Mouse (Mus musculus) thymus, adult 2 months (tissue): ENCODE data around the gene Gpx6. TPM values are rescaled to one million over a fixed set of nuclear protein-coding genes. Genes with fewer than 3 reads are reported as not detected.

ENCODE experiments used
- DNase-seq: peaks from one replicate; pipeline ENCODE4 v3.0.0; 2021
- H3K27ac ChIP-seq: fragments of 200-500 bp; 2 replicates; pipeline ENCODE4 v1.5.1; 2012; ENCODE audit warnings: low read length, control low read depth; ENCODE audit not compliant: control insufficient read depth, insufficient read depth
- H3K27me3 ChIP-seq: fragments of 200-500 bp; 2 replicates; pipeline ENCODE4 v1.6.1; 2012; ENCODE audit warnings: mild to moderate bottlenecking, low read length, moderate library complexity, mixed read lengths; ENCODE audit not compliant: control insufficient read depth, insufficient read depth
- H3K36me3 ChIP-seq: fragments of 200-500 bp; 2 replicates; pipeline ENCODE4 v1.6.1; 2012; ENCODE audit warnings: mild to moderate bottlenecking, low read length, moderate library complexity; ENCODE audit not compliant: control insufficient read depth, insufficient read depth
- H3K4me1 ChIP-seq: fragments of 200-500 bp; replicated peaks from 2 replicates; pipeline ENCODE4 v1.6.1; 2012; ENCODE audit warnings: low read length; ENCODE audit not compliant: control insufficient read depth, insufficient read depth
- H3K4me3 ChIP-seq: fragments of 200-500 bp; 2 replicates; pipeline ENCODE4 v1.5.1; 2012; ENCODE audit warnings: mild to moderate bottlenecking, low read length, control low read depth, moderate library complexity; ENCODE audit not compliant: control insufficient read depth, insufficient read depth
- CTCF ChIP-seq: fragments of 200-500 bp; IDR thresholded peaks from 2 replicates; pipeline ENCODE4 v1.5.1; 2012; ENCODE audit warnings: mild to moderate bottlenecking, control low read depth, low read length, moderate library complexity, borderline replicate concordance; ENCODE audit not compliant: control insufficient read depth, poor library complexity, insufficient read depth; ENCODE audit errors: extremely low read depth
- POLR2A ChIP-seq: fragments of 200-500 bp; IDR thresholded peaks from 2 replicates; pipeline ENCODE4 v1.6.1; 2012; ENCODE audit warnings: mild to moderate bottlenecking, low read length, control low read depth, moderate library complexity; ENCODE audit not compliant: control insufficient read depth, poor library complexity, insufficient read depth; ENCODE audit errors: extremely low read depth
- WGBS: fragments of 180-500 bp; shearing (Covaris S2); methylation state at CpG from one replicate; pipeline ENCODE4 v1.1.7; 2018; 5-methylcytosine and 5-hydroxymethylcytosine counted together
- polyA plus RNA-seq: library from polyadenylated mRNA; depleted of rRNA; stranded (reverse); fragments of >200 nt; gene quantifications from 2 replicates; pipeline ENCODE4 v1.2.3, GENCODE M21; 2012; rRNA removed

The Gpx6 gene
- polyA plus RNA-seq, result 0.36 and 0.38 TPM in 2 replicates

DNA sequence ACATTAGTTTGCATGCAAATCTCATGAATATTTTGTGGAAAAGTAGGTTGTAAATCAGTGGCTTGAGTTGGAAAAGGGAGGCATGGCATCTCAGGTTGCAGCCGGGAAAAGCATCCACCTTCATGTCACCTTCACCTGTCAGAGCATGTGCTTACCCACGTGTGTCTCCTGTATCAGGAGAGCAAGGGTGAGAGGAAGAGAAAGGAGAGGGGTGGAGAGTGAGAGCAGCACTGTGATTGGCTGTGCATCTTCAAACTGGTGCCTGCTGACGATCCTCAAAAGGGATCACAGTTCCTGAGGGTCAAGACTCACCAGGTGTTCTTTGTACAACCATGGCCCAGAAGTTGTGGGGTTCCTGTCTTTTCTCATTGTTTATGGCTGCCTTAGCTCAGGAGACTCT is at the start of gene Gpx6:
Gpx6 (plus strand) TSS at position 200 of the 400 bp plus-strand sequence.
- Histone ChIP-seq H3K27ac (no peak within 1 kb of the TSS), H3K4me3 (no peak within 1 kb of the TSS), H3K36me3 (no peaks in the 10 kb centered on the region), H3K27me3 (no peaks in the 10 kb centered on the region), H3K4me1 (no peaks in the 10 kb centered on the region)
- TF ChIP-seq POLR2A, result no peak
- no peak for TF ChIP-seq CTCF
- 55% methylated on average over 3 of the region's 3 CpGs for WGBS
- no peak for DNase-seq

GRCm38 (mm10) chr13:21262787-21263461 is 49.0 kb upstream of the Gpx6 start:
- DNase-seq, result no peak
- Histone ChIP-seq H3K36me3 (no peaks in the 10 kb centered on the region), H3K27ac (no peak overlapping the region), H3K4me3 (no peak overlapping the region), H3K4me1 (no peaks in the 10 kb centered on the region), H3K27me3 (peaks cover 6% of the 10 kb centered on the region; the same call in 1 of the 2 replicates)
- no peak for TF ChIP-seq CTCF
- no peak for TF ChIP-seq POLR2A
- 53% methylated on average over 4 of the region's 4 CpGs for WGBS

DNA sequence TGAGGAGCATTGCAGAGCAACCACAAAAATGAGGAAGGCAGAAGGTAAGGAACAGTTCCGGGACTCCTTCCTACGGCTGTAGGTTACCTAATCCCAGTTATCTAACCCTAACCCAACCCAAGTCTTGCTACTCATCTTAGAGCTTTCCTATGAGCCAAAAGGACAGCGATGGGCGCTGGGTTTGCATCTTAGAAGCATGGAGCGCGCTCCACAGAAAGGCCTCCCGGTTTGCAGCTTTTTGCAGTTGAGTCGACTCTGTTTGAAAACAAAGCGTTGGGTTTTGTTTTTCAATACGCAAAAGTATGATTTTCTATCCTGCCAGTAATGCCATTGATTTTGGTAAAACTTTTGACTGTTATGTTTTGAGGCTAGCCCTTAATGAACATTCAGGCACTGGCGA is 48.0 kb upstream of the Gpx6 start:
- DNase-seq, result no peak
- no peaks in the 10 kb centered on the region for H3K36me3 ChIP-seq
- WGBS, result 11% methylated on average over 11 of the region's 11 CpGs
- TF ChIP-seq CTCF (no peak), POLR2A (no peak)
- H3K4me1 ChIP-seq, result no peaks in the 10 kb centered on the region
- no peak overlapping the region for H3K27ac ChIP-seq
- no peak overlapping the region for H3K4me3 ChIP-seq
- H3K27me3 ChIP-seq, result peaks cover 2% of the 10 kb centered on the region; the same call in 1 of the 2 replicates

DNA sequence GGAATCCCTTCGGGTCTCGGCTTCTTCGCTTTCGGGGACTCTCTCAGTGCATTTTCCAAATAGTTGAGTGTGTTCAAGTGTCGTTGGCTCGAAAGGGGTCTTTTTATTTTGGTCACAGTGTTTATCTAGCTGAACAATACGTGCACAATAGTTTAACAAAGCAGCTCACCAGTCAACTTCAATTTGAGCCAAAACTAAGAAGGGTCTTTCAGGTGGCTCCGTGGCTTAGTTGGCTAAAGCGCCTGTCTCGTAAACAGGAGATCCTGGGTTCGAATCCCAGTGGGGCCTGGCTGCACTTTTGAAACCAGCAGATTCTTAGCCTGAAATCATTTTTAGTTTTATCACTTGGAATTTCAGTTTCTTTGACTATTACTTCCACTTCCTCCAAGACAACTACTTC is 47.6 kb upstream of the Gpx6 start:
- DNase-seq, result no peak

DNA sequence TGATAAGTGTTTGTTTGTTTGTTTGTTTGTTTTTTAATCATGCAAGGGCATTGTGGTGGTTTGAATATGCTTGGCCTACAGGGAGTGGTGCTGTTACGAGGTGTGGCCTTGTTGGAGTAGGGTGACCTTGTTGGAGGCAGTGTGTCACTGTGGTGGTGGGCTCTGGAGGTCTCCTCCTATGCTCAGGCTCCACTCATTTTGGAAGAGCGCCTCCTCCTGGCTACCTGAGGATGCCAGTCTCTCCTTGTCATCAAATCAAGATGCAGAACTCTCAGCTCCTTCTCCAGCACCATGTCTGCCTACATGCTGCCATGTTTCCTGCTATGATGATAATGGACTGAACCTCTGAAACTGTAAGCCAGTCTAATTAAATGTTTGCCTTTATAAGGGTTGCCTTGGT is 46.2 kb upstream of the Gpx6 start:
- no peaks in the 10 kb centered on the region for H3K4me1 ChIP-seq
- H3K4me3 ChIP-seq, result no peak overlapping the region
- no peak for TF ChIP-seq POLR2A
- TF ChIP-seq CTCF, result no peak
- no peak for DNase-seq
- 92% methylated on average over 2 of the region's 2 CpGs for WGBS
- no peak overlapping the region for H3K27ac ChIP-seq
- no peaks in the 10 kb centered on the region; the same call in 1 of the 2 replicates for H3K27me3 ChIP-seq
- H3K36me3 ChIP-seq, result no peaks in the 10 kb centered on the region

More for the DNA sequence above, 47.6 kb upstream of the Gpx6 start:
- Histone ChIP-seq H3K27me3 (peaks cover 2% of the 10 kb centered on the region; the same call in 1 of the 2 replicates), H3K27ac (no peak overlapping the region), H3K4me1 (no peaks in the 10 kb centered on the region), H3K36me3 (no peaks in the 10 kb centered on the region), H3K4me3 (no peak overlapping the region)
- 12% methylated on average over 11 of the region's 11 CpGs for WGBS
- no peak for TF ChIP-seq CTCF
- no peak for TF ChIP-seq POLR2A

DNA sequence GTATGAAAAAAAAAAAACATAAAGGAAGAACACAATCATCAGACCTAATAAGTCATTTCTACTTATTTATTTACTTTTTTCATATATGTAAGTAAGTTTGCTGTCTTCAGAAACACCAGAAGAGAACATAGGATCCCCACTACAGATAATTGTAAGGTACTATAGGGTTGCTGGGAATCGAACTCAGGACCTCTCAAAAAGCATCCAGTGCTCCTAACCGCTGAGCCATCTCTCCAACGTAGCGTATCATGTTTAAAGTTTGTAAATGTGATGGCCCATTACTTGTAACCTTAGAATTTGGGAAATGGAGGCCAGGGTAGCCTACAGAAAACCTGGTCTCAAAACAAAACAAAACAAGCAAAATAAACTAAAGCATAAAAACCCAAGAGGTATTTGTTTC is 44.4 kb upstream of the Gpx6 start:
- H3K4me1 ChIP-seq, result no peaks in the 10 kb centered on the region
- no peak overlapping the region for H3K27ac ChIP-seq
- H3K27me3 ChIP-seq, result no peaks in the 10 kb centered on the region; the same call in 1 of the 2 replicates
- no peaks in the 10 kb centered on the region for H3K36me3 ChIP-seq
- TF ChIP-seq POLR2A, result no peak
- no peak for TF ChIP-seq CTCF
- no peak overlapping the region for H3K4me3 ChIP-seq
- 73% methylated on average over 4 of the region's 4 CpGs for WGBS
- no peak for DNase-seq
